Mouse (Mus musculus): ENCODE data around the gene Usb1. TPM values are rescaled to one million over a fixed set of nuclear protein-coding genes. Genes with fewer than 3 reads are reported as not detected.

The Usb1 gene
- polyA plus RNA-seq, 1 experiment: 35.2 TPM

DNA sequence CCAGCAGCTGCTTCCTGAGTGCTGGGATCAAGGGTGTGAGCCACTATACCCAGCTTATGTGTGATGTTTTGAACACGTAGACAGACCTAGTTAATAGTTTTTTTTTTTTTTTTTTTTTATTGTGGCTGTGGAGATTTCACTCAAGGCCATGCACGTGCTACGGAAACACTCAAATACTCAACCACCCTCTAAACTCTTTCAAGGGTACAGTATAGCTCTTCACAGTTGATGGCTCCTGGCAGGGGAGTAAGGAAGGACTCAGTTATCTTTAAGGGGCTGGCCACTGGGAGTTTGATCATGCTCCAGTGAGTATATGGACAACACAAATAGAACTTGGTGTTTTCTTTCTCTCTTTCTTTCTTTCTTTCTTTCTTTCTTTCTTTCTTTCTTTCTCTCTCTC lies 52.4 kb downstream of the Usb1 start:
- TF ChIP-seq POLR2A (IDR thresholded peaks at IDR 0.05; ENCODE audit: borderline replicate concordance, low read depth, low read length) (no peak), CTCF (IDR thresholded peaks at IDR 0.05; ENCODE audit: low read depth, low read length) (no peak)
- no peak overlapping the region for H3K4me3 ChIP-seq (ENCODE audit: insufficient read depth, low read length)
- H3K4me1 ChIP-seq (ENCODE audit: control insufficient read depth, insufficient read depth, low read length): peaks cover 14% of the 10 kb centered on the region
- H3K27ac ChIP-seq (ENCODE audit: insufficient read depth, low read depth, low read length): no peak overlapping the region

GRCm38 (mm10) chr8:95386037-95386436 lies 54.0 kb downstream of the Usb1 start:
- H3K4me3 ChIP-seq (ENCODE audit: insufficient read depth, low read length): no peak overlapping the region
- H3K4me1 ChIP-seq (ENCODE audit: control insufficient read depth, insufficient read depth, low read length): peaks cover 7% of the 10 kb centered on the region
- no peak overlapping the region for H3K27ac ChIP-seq (ENCODE audit: insufficient read depth, low read depth, low read length)
- TF ChIP-seq CTCF (IDR thresholded peaks at IDR 0.05; ENCODE audit: low read depth, low read length): no peak
- no peak for TF ChIP-seq POLR2A (IDR thresholded peaks at IDR 0.05; ENCODE audit: borderline replicate concordance, low read depth, low read length)

GRCm38 (mm10) chr8:95387221-95387620 lies 55.1 kb downstream of the Usb1 start:
- H3K27ac ChIP-seq (ENCODE audit: insufficient read depth, low read depth, low read length): no peak overlapping the region
- no peak overlapping the region for H3K4me3 ChIP-seq (ENCODE audit: insufficient read depth, low read length)
- no peaks in the 10 kb centered on the region for H3K4me1 ChIP-seq (ENCODE audit: control insufficient read depth, insufficient read depth, low read length)
- TF ChIP-seq POLR2A (IDR thresholded peaks at IDR 0.05; ENCODE audit: borderline replicate concordance, low read depth, low read length): no peak
- no peak for TF ChIP-seq CTCF (IDR thresholded peaks at IDR 0.05; ENCODE audit: low read depth, low read length)

GRCm38 (mm10) chr8:95387936-95388335 lies 55.9 kb downstream of the Usb1 start:
- no peak for TF ChIP-seq CTCF (IDR thresholded peaks at IDR 0.05; ENCODE audit: low read depth, low read length)
- H3K4me3 ChIP-seq (ENCODE audit: insufficient read depth, low read length): no peak overlapping the region
- H3K27ac ChIP-seq (ENCODE audit: insufficient read depth, low read depth, low read length): no peak overlapping the region
- H3K4me1 ChIP-seq (ENCODE audit: control insufficient read depth, insufficient read depth, low read length): no peaks in the 10 kb centered on the region; the same call in 1 of the 2 replicates

DNA sequence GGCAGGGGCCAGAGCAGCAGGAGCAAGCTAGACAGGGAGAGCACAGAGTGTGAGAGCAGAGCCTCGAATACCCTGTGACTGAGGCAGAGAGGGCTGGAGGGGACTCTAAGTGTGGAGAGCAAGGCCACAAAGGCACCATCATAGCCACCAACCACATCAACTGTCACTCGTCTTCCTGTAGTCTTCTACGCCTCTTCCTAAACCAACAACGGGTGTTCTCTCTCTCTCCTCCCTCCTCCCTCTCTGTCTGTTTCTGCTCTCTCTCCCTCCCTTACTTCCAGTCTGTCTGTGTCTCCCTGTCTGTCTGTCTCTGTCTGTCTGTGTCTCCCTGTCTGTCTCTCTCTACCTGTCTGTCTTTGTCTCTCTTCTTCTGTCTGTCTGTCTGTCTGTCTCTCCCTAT lies 58.2 kb downstream of the Usb1 start:
- no peak for TF ChIP-seq POLR2A (IDR thresholded peaks at IDR 0.05; ENCODE audit: borderline replicate concordance, low read depth, low read length)
- no peak for TF ChIP-seq CTCF (IDR thresholded peaks at IDR 0.05; ENCODE audit: low read depth, low read length)
- Histone ChIP-seq H3K27ac (ENCODE audit: insufficient read depth, low read depth, low read length) (no peak overlapping the region), H3K4me1 (ENCODE audit: control insufficient read depth, insufficient read depth, low read length) (no peaks in the 10 kb centered on the region; the same call in 1 of the 2 replicates)

GRCm38 (mm10) chr8:95391101-95391500 lies 59.0 kb downstream of the Usb1 start:
- Histone ChIP-seq H3K4me3 (ENCODE audit: insufficient read depth, low read length) (no peak overlapping the region), H3K27ac (ENCODE audit: insufficient read depth, low read depth, low read length) (no peak overlapping the region), H3K4me1 (ENCODE audit: control insufficient read depth, insufficient read depth, low read length) (no peaks in the 10 kb centered on the region; the same call in 1 of the 2 replicates)
- TF ChIP-seq CTCF (IDR thresholded peaks at IDR 0.05; ENCODE audit: low read depth, low read length) (no peak), POLR2A (IDR thresholded peaks at IDR 0.05; ENCODE audit: borderline replicate concordance, low read depth, low read length) (no peak)

More for the DNA sequence above, 58.2 kb downstream of the Usb1 start:
- H3K4me3 ChIP-seq (ENCODE audit: insufficient read depth, low read length): no peak overlapping the region

DNA sequence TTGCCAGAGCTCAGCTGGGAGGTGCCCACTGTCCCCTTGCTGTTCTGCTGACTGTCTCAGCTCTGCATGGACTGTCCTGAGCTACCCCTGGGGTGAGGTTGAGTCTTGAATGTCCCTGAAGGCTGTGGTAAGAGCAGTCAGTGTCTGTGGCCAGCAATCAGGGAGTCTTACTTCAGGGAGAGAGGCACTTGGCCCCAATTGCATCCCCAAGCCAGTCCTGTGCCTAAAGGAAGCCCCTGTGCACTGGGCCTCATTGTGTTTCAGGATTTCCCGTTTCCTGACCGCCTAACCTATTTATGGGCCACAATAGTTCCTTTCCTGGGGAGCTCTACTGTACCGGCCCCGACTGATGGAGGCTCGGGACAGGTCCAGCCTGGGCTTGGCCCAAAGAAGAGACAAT lies 60.5 kb downstream of the Usb1 start:
- TF ChIP-seq POLR2A (IDR thresholded peaks at IDR 0.05; ENCODE audit: borderline replicate concordance, low read depth, low read length) (no peak), CTCF (IDR thresholded peaks at IDR 0.05; ENCODE audit: low read depth, low read length) (no peak)
- no peaks in the 10 kb centered on the region; the same call in 1 of the 2 replicates for H3K4me1 ChIP-seq (ENCODE audit: control insufficient read depth, insufficient read depth, low read length)
- H3K27ac ChIP-seq (ENCODE audit: insufficient read depth, low read depth, low read length): no peak overlapping the region
- H3K4me3 ChIP-seq (ENCODE audit: insufficient read depth, low read length): no peak overlapping the region

DNA sequence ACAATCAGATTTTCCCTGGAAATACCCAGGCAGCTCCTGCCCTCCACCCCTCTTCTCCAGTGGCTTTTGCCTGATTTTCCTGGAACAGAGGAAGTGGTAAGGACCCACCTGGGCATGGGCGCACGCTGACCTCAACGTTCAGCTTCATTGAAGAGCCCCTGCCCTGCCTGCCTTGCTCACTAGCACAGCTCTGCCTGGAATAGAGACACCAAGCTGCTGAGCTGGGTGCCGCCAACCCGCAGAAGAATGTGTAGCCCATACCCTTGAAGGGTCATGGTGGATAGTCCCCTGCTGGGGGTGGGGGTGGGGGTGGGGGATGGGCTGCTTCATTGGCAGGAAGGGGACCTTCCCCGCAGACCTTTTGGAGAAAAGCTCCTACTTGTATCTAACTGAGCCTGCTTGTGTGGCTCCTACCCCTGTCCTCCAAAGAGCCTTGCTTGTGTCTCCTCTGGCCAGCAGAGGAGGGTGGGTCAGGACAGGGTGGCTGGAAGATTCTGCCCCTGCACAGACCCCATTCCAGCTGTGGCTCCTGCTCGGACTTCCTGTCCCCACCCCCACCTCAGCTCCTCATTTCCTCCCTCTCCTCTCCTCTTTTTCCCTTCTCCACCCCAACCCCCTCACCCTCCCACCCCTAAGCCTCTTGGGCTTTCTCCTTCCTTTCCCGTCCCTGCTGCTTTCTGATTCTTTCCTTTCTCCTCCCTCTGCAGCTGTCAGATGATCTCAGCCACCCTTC lies 63.3 kb downstream of the Usb1 start:
- H3K4me3 ChIP-seq (ENCODE audit: insufficient read depth, low read length): no peak overlapping the region
- no peak for TF ChIP-seq POLR2A (IDR thresholded peaks at IDR 0.05; ENCODE audit: borderline replicate concordance, low read depth, low read length)
- H3K4me1 ChIP-seq (ENCODE audit: control insufficient read depth, insufficient read depth, low read length): no peaks in the 10 kb centered on the region; the same call in 1 of the 2 replicates

DNA sequence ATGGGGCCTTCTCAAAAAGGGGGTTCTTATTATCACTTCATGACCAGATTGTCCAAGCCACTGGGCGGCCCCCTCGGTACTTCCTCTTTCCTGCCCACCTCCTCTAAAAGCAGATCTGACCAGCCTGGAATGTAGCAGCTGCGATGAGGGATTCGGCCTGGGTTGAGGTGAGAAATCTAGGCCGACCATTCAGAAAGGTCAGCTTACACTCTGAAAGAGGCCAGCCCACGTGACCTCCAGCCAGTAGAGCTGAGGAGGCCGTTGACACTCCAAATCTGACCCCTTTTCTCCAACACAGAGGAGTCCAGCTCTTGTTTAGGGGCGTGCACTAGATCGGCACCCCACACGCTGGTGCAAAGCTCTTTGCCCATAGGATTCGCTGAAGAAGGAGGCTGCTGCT lies 64.7 kb downstream of the Usb1 start:
- Histone ChIP-seq H3K4me3 (ENCODE audit: insufficient read depth, low read length) (no peak overlapping the region), H3K4me1 (ENCODE audit: control insufficient read depth, insufficient read depth, low read length) (no peaks in the 10 kb centered on the region; the same call in 1 of the 2 replicates), H3K27ac (ENCODE audit: insufficient read depth, low read depth, low read length) (no peak overlapping the region)
- TF ChIP-seq POLR2A (IDR thresholded peaks at IDR 0.05; ENCODE audit: borderline replicate concordance, low read depth, low read length): no peak
- TF ChIP-seq CTCF (IDR thresholded peaks at IDR 0.05; ENCODE audit: low read depth, low read length): no peak

More for the DNA sequence above, 63.3 kb downstream of the Usb1 start:
- no peak overlapping the region for H3K27ac ChIP-seq (ENCODE audit: insufficient read depth, low read depth, low read length)

Other genes starting within 250 kb of the Usb1 start
- gene Kifc3, start 129.5 kb upstream of the Usb1 start, polyA plus RNA-seq (2012; ENCODE audit: insufficient read depth, insufficient read length, missing spikeins): 14.8 and 15.9 TPM in 2 replicates
- gene Cngb1, start 25.7 kb upstream of the Usb1 start, polyA plus RNA-seq (2012; ENCODE audit: insufficient read depth, insufficient read length, missing spikeins): 0.59 and 2.7 TPM in 2 replicates
- not detected in 2 replicates for gene Tepp, start 21.7 kb upstream of the Usb1 start, polyA plus RNA-seq (2012; ENCODE audit: insufficient read depth, insufficient read length, missing spikeins)
- 6.9 and 7.5 TPM in 2 replicates for gene Zfp319, start 334 bp upstream of the Usb1 start, polyA plus RNA-seq (2012; ENCODE audit: insufficient read depth, insufficient read length, missing spikeins)
- gene Mmp15, start 20.0 kb downstream of the Usb1 start, polyA plus RNA-seq (2012; ENCODE audit: insufficient read depth, insufficient read length, missing spikeins): not detected in 2 replicates
- gene Cfap20, start 102.6 kb downstream of the Usb1 start, polyA plus RNA-seq (2012; ENCODE audit: insufficient read depth, insufficient read length, missing spikeins): 42.8 and 45.7 TPM in 2 replicates
- 64.5 and 66.5 TPM in 2 replicates for gene Csnk2a2, start 157.8 kb downstream of the Usb1 start, polyA plus RNA-seq (2012; ENCODE audit: insufficient read depth, insufficient read length, missing spikeins)
- not detected in 2 replicates for gene Ccdc113, start 201.8 kb downstream of the Usb1 start, polyA plus RNA-seq (2012; ENCODE audit: insufficient read depth, insufficient read length, missing spikeins)
- gene Prss54, start 244.1 kb downstream of the Usb1 start, polyA plus RNA-seq (2012; ENCODE audit: insufficient read depth, insufficient read length, missing spikeins): not detected in 2 replicates

All from bone marrow macrophage, adult 2 months (primary cell).